Mouse (Mus musculus): ENCODE results near the gene Slc5a11. TPM values are rescaled to one million over a fixed set of nuclear protein-coding genes. Genes with fewer than 3 reads are reported as not detected.

Gene Slc5a11
- polyA plus RNA-seq, 1 experiment from 2014 or later: 3.1 TPM

GRCm38 (mm10) chr7:123307887-123308558 lies 93.4 kb downstream of the Slc5a11 start:
- ATAC-seq (ENCODE audit: insufficient read depth, low FRiP score): no peak
- H3K9me3 ChIP-seq (replicated peaks; ENCODE audit: control insufficient read depth, low read length): no peaks in the 10 kb centered on the region
- no peaks in the 10 kb centered on the region for H3K27me3 ChIP-seq (ENCODE audit: control insufficient read depth, insufficient read depth, low read length)
- no peak overlapping the region for H3K4me2 ChIP-seq (ENCODE audit: low read depth, low read length)
- WGBS: 93% methylated on average over 4 of the region's 4 CpGs
- H3K4me1 ChIP-seq (ENCODE audit: control insufficient read depth, insufficient read depth, low read length): no peaks in the 10 kb centered on the region
- H3K27ac ChIP-seq (ENCODE audit: low read length): no peak overlapping the region
- H3K36me3 ChIP-seq (ENCODE audit: control insufficient read depth, insufficient read depth, low read length): peaks cover 12% of the 10 kb centered on the region; the same call in 1 of the 2 replicates
- H3K9ac ChIP-seq (ENCODE audit: low read length): no peak overlapping the region
- H3K4me3 ChIP-seq (replicated peaks; ENCODE audit: low read length): no peak overlapping the region

DNA sequence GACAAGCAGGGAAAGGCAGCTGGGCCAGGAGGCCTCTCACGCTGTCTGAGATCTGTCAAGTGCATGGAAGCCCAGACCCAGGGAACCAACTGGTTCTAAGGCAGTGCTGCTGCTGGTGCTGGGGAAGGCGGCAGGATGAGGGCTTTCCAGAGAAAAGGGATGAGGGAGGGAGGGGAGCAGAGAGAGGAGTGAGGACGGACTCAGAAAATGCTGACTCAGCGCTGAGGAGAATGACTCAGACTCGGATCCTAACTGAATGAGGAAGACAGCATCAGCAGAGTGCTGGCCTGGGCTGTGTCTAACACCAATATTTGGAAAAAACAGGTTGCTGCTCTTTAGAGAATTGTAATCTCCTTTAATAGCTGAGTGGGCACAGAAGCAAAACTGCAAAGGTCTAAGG lies 97.3 kb downstream of the Slc5a11 start:
- H3K4me1 ChIP-seq (ENCODE audit: control insufficient read depth, insufficient read depth, low read length): no peaks in the 10 kb centered on the region
- no peak overlapping the region for H3K4me2 ChIP-seq (ENCODE audit: low read depth, low read length)
- H3K27ac ChIP-seq (ENCODE audit: low read length): no peak overlapping the region
- no peaks in the 10 kb centered on the region for H3K9me3 ChIP-seq (replicated peaks; ENCODE audit: control insufficient read depth, low read length)
- H3K27me3 ChIP-seq (ENCODE audit: control insufficient read depth, insufficient read depth, low read length): no peaks in the 10 kb centered on the region
- no peak overlapping the region for H3K9ac ChIP-seq (ENCODE audit: low read length)
- 71% methylated on average over 5 of the region's 5 CpGs for WGBS
- H3K4me3 ChIP-seq (replicated peaks; ENCODE audit: low read length): no peak overlapping the region
- ATAC-seq (ENCODE audit: insufficient read depth, low FRiP score): no peak
- H3K36me3 ChIP-seq (ENCODE audit: control insufficient read depth, insufficient read depth, low read length): peaks cover 19% of the 10 kb centered on the region

DNA sequence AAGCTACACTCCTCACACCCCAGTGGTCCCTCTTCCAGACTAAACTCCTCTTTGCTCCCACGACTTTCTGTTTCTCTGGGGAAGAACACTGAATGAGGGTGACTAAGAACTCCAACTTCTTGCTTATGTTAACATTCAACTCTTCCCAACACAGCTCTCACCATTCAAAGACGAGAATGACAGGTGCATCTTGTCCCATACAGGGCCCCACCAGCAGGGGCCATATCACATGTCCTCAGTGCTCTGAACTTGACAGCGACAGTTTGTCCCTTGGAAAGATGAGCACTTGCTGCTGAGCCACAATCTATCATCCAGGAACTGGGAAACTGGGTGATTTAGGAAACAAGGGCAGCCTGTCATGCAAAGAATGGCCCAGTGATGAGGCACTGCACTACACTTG lies 98.2 kb downstream of the Slc5a11 start:
- Histone ChIP-seq H3K27me3 (ENCODE audit: control insufficient read depth, insufficient read depth, low read length) (no peaks in the 10 kb centered on the region), H3K4me3 (replicated peaks; ENCODE audit: low read length) (no peak overlapping the region), H3K9ac (ENCODE audit: low read length) (no peak overlapping the region), H3K9me3 (replicated peaks; ENCODE audit: control insufficient read depth, low read length) (no peaks in the 10 kb centered on the region), H3K36me3 (ENCODE audit: control insufficient read depth, insufficient read depth, low read length) (peaks cover 19% of the 10 kb centered on the region), H3K4me1 (ENCODE audit: control insufficient read depth, insufficient read depth, low read length) (no peaks in the 10 kb centered on the region), H3K27ac (ENCODE audit: low read length) (no peak overlapping the region), H3K4me2 (ENCODE audit: low read depth, low read length) (no peak overlapping the region)
- no peak for ATAC-seq (ENCODE audit: insufficient read depth, low FRiP score)
- WGBS: 69% methylated on average over 3 of the region's 3 CpGs

DNA sequence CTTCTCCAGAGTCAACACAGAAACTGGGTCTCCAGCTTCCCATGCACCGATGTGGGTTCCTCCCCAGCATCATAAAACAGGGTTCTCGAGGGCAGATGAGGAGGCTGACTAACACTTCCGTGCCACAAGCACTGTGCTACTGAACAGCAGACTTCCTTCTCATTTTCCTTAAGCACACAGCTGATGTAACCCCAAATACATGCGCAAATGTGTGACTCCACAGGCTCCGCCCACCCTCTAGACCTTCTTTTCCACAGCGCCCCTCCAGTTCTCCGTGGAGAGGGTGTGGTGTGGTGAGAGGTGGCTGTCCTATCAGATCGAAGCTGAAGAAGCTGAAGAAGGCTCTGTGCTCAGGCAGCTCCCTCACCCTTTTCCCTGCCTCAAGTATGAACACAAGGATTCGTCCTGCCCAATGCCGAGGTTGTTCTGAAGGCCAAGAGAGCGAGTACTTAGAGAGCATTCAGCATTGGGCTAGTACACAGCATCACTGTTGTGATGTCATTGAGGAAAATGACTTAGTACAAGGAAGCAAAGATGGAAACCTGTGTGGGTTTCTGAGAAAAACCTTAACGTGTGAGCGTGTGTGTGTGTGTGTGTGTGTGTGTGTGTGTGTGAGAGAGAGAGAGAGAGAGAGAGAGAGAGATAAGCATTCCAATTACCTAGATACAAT lies 108.0 kb downstream of the Slc5a11 start:
- H3K9me3 ChIP-seq (replicated peaks; ENCODE audit: control insufficient read depth, low read length): no peaks in the 10 kb centered on the region
- no peak for ATAC-seq (ENCODE audit: insufficient read depth, low FRiP score)
- WGBS: 75% methylated on average over 13 of the region's 13 CpGs
- H3K27ac ChIP-seq (ENCODE audit: low read length): no peak overlapping the region
- H3K4me1 ChIP-seq (ENCODE audit: control insufficient read depth, insufficient read depth, low read length): no peaks in the 10 kb centered on the region
- no peaks in the 10 kb centered on the region for H3K27me3 ChIP-seq (ENCODE audit: control insufficient read depth, insufficient read depth, low read length)
- peaks cover 4% of the 10 kb centered on the region; the same call in 1 of the 2 replicates for H3K36me3 ChIP-seq (ENCODE audit: control insufficient read depth, insufficient read depth, low read length)
- no peak overlapping the region for H3K4me3 ChIP-seq (replicated peaks; ENCODE audit: low read length)
- no peak overlapping the region for H3K4me2 ChIP-seq (ENCODE audit: low read depth, low read length)
- H3K9ac ChIP-seq (ENCODE audit: low read length): no peak overlapping the region

Other genes with a start within 250 kb of the Slc5a11 start
- gene Rbbp6, start 249.1 kb upstream of the Slc5a11 start, polyA plus RNA-seq (2015; fragmentation: Nextera tagmentation; extraction: Ambion mirVana): 21.9 and 23.7 TPM in 2 replicates
- 32.9 and 42.3 TPM in 2 replicates for gene Tnrc6a, start 90.9 kb upstream of the Slc5a11 start, polyA plus RNA-seq (2015; fragmentation: Nextera tagmentation; extraction: Ambion mirVana)
- 40.3 and 44.1 TPM in 2 replicates for gene Lcmt1, start 155.0 kb downstream of the Slc5a11 start, polyA plus RNA-seq (2015; fragmentation: Nextera tagmentation; extraction: Ambion mirVana)
- 17.7 and 19.9 TPM in 2 replicates for gene Arhgap17, start 155.1 kb downstream of the Slc5a11 start, polyA plus RNA-seq (2015; fragmentation: Nextera tagmentation; extraction: Ambion mirVana)
- gene Aqp8, start 247.5 kb downstream of the Slc5a11 start, polyA plus RNA-seq (2015; fragmentation: Nextera tagmentation; extraction: Ambion mirVana): 36.7 and 40.0 TPM in 2 replicates

All from stomach, embryonic 16.5 days (tissue).